Mouse (Mus musculus): ENCODE results near the gene Camta1.

Gene Camta1

GRCm38 (mm10) chr4:151096334-151097103 is 765.2 kb downstream of the Camta1 start:
- DNase-seq = no peak

- DNase-seq = peak; percentile 59
These were observed 766.5 kb downstream of the Camta1 start for GRCm38 (mm10) chr4:151095207-151095606.

- no peak for DNase-seq
These were observed 772.4 kb downstream of the Camta1 start, which contains the start of gene Gm13090 for GRCm38 (mm10) chr4:151089270-151089669. Gm13090 (plus strand) TSS chr4:151089570.

- DNase-seq = no peak
These were observed 772.9 kb downstream of the Camta1 start for GRCm38 (mm10) chr4:151088819-151089218.

GRCm38 (mm10) chr4:151087358-151087757 is 774.3 kb downstream of the Camta1 start:
- DNase-seq = no peak

- DNase-seq = no peak
These were observed 778.6 kb downstream of the Camta1 start for GRCm38 (mm10) chr4:151083027-151083426.

GRCm38 (mm10) chr4:151081977-151082376 is 779.7 kb downstream of the Camta1 start:
- DNase-seq = no peak

- no peak for DNase-seq
These were observed 780.3 kb downstream of the Camta1 start for GRCm38 (mm10) chr4:151081355-151081754.

GRCm38 (mm10) chr4:151074817-151075216 is 786.9 kb downstream of the Camta1 start:
- DNase-seq = no peak

GRCm38 (mm10) chr4:151073108-151073744 is 788.5 kb downstream of the Camta1 start:
- peak; percentile 74 for DNase-seq

GRCm38 (mm10) chr4:151070962-151071361 is 790.7 kb downstream of the Camta1 start:
- no peak for DNase-seq

- DNase-seq = no peak
These were observed 792.9 kb downstream of the Camta1 start for GRCm38 (mm10) chr4:151068751-151069150.

- no peak for DNase-seq
These were observed 802.1 kb downstream of the Camta1 start for GRCm38 (mm10) chr4:151059566-151059965.

- no peak for DNase-seq
These were observed 803.0 kb downstream of the Camta1 start for GRCm38 (mm10) chr4:151058634-151059033.

- DNase-seq = peak; percentile 100
These were observed 804.0 kb downstream of the Camta1 start, which contains the start of gene Vamp3 for GRCm38 (mm10) chr4:151057347-151058321. Vamp3 (minus strand) TSS chr4:151057963.

GRCm38 (mm10) chr4:151051162-151051561 is 810.5 kb downstream of the Camta1 start:
- no peak for DNase-seq

- no peak for DNase-seq
These were observed 815.2 kb downstream of the Camta1 start for GRCm38 (mm10) chr4:151046524-151046923.

GRCm38 (mm10) chr4:151044944-151045570 is 816.6 kb downstream of the Camta1 start:
- no peak for DNase-seq

- peak; percentile 99 for DNase-seq
These were observed 817.4 kb downstream of the Camta1 start, which contains the start of gene Per3 for GRCm38 (mm10) chr4:151044037-151044943. Per3 (minus strand) TSS chr4:151044665.

- DNase-seq = no peak
These were observed 818.4 kb downstream of the Camta1 start for GRCm38 (mm10) chr4:151043281-151043680.

GRCm38 (mm10) chr4:151041506-151041905 is 820.2 kb downstream of the Camta1 start:
- DNase-seq = no peak
